Mouse (Mus musculus) liver, adult 2 months (tissue): Measurements from ENCODE around the gene Dolk. TPM values are rescaled to one million over a fixed set of nuclear protein-coding genes. Genes with fewer than 3 reads are reported as not detected.

Experiments used
- DNase-seq: peaks from one replicate; pipeline ENCODE4 v3.0.0-alpha.2; 2011; ENCODE audit warnings: low read depth, low spot score; ENCODE audit errors: extremely low read depth
- H3K27ac ChIP-seq: fragments of 200-500 bp; replicated peaks from 2 replicates; pipeline ENCODE4 v1.5.1; 2012; ENCODE audit warnings: low read depth, mild to moderate bottlenecking, control low read depth, inconsistent platforms, low read length; ENCODE audit not compliant: insufficient read depth
- H3K27me3 ChIP-seq: fragments of 200-500 bp; 2 replicates; pipeline ENCODE4 v1.6.1; 2012; ENCODE audit warnings: mild to moderate bottlenecking, moderate library complexity, low read length, inconsistent platforms; ENCODE audit not compliant: control insufficient read depth, insufficient read depth
- H3K36me3 ChIP-seq: fragments of 200-500 bp; 2 replicates; pipeline ENCODE4 v1.6.1; 2012; ENCODE audit warnings: low read length, inconsistent platforms; ENCODE audit not compliant: control insufficient read depth, insufficient read depth
- H3K4me1 ChIP-seq: fragments of 200-500 bp; 2 replicates; pipeline ENCODE4 v1.6.1; 2011; ENCODE audit warnings: low read length; ENCODE audit not compliant: control insufficient read depth, insufficient read depth
- H3K4me3 ChIP-seq: fragments of 200-500 bp; 2 replicates; pipeline ENCODE4 v1.5.1; 2011; ENCODE audit warnings: low read depth, mild to moderate bottlenecking, control low read depth, low read length, moderate library complexity; ENCODE audit not compliant: insufficient read depth
- H3K79me2 ChIP-seq: fragments of 200-500 bp; 2 replicates; pipeline ENCODE4 v1.6.1; 2012; ENCODE audit warnings: inconsistent platforms, mild to moderate bottlenecking, low read length, moderate library complexity; ENCODE audit not compliant: control insufficient read depth, insufficient read depth
- H3K9ac ChIP-seq: fragments of 200-500 bp; 2 replicates; pipeline ENCODE4 v1.6.1; 2012; ENCODE audit warnings: low read depth, mild to moderate bottlenecking, control low read depth, inconsistent platforms, low read length
- CTCF ChIP-seq: fragments of 200-500 bp; IDR thresholded peaks from 2 replicates; pipeline ENCODE4 v1.5.1; 2011; ENCODE audit warnings: low read depth, low read length, control low read depth
- POLR2A ChIP-seq: fragments of 200-500 bp; IDR thresholded peaks from 2 replicates; pipeline ENCODE4 v1.6.1; 2011; ENCODE audit warnings: low read length, control low read depth; ENCODE audit not compliant: insufficient read depth; ENCODE audit errors: extremely low read depth
- WGBS: fragments of 180-500 bp; shearing (Covaris S2); methylation state at CpG from one replicate; pipeline ENCODE4 v1.1.7; 2018; 5-methylcytosine and 5-hydroxymethylcytosine counted together
- polyA plus RNA-seq: library from polyadenylated mRNA; depleted of rRNA; stranded (reverse); fragments of >200 nt; gene quantifications from 2 replicates; pipeline ENCODE4 v1.2.3, GENCODE M21; 2012; rRNA removed
- total RNA-seq: library from RNA; depleted of rRNA; stranded (reverse); fragments of >200 nt; gene quantifications from 2 replicates; pipeline ENCODE4 v1.2.3, GENCODE M21; 2014; rRNA removed

Gene Dolk
- total and polyA plus RNA-seq, 2 experiments: 12.2 to 20.6 TPM

GRCm38 (mm10) chr2:30237199-30237880 lies 48.8 kb downstream of the Dolk start, which contains the start of gene Lrrc8a:
Lrrc8a (plus strand) TSS chr2:30237715.
- Histone ChIP-seq H3K4me3 (peak within 1 kb of the TSS; percentile 72), H3K4me1 (peaks cover 25% of the 10 kb centered on the region), H3K79me2 (peaks cover 28% of the 10 kb centered on the region), H3K36me3 (peaks cover 6% of the 10 kb centered on the region; the same call in 1 of the 2 replicates), H3K9ac (peak within 1 kb of the TSS; percentile 81), H3K27ac (peak within 1 kb of the TSS; percentile 65), H3K27me3 (no peaks in the 10 kb centered on the region)
- under 1% methylated on average over 66 of the region's 67 CpGs for WGBS
- DNase-seq: peak; percentile 97
- TF ChIP-seq CTCF (peak; percentile 40), POLR2A (peak; percentile 75)

- under 1% methylated on average over 18 of the region's 18 CpGs for WGBS
Measured at GRCm38 (mm10) chr2:30236426-30237198, 49.5 kb downstream of the Dolk start.

GRCm38 (mm10) chr2:30235593-30235992 lies 50.5 kb downstream of the Dolk start:
- H3K4me3 ChIP-seq: no peak overlapping the region
- no peak overlapping the region for H3K9ac ChIP-seq
- H3K27me3 ChIP-seq: no peaks in the 10 kb centered on the region
- WGBS: 79% methylated on average over 5 of the region's 5 CpGs
- no peak overlapping the region for H3K27ac ChIP-seq
- TF ChIP-seq POLR2A (no peak), CTCF (no peak)
- H3K79me2 ChIP-seq: peaks cover 25% of the 10 kb centered on the region
- peaks cover 4% of the 10 kb centered on the region; the same call in 1 of the 2 replicates for H3K36me3 ChIP-seq
- H3K4me1 ChIP-seq: peaks cover 22% of the 10 kb centered on the region
- DNase-seq: no peak

More at GRCm38 (mm10) chr2:30236426-30237198, 49.5 kb downstream of the Dolk start:
- peak overlapping the region; percentile 62 for H3K4me3 ChIP-seq
- H3K79me2 ChIP-seq: peaks cover 28% of the 10 kb centered on the region
- H3K27me3 ChIP-seq: no peaks in the 10 kb centered on the region
- DNase-seq: peak; percentile 65
- H3K4me1 ChIP-seq: peaks cover 24% of the 10 kb centered on the region
- H3K36me3 ChIP-seq: peaks cover 6% of the 10 kb centered on the region; the same call in 1 of the 2 replicates
- TF ChIP-seq CTCF: no peak
- no peak for TF ChIP-seq POLR2A
- peak overlapping the region; percentile 61 for H3K9ac ChIP-seq
- H3K27ac ChIP-seq: peak overlapping the region; percentile 65

Other genes starting within 250 kb of the Dolk start
- gene Wdr34, start 237.5 kb downstream of the Dolk start, total RNA-seq: 5.5 and 7.5 TPM in 2 replicates
- gene Wdr34, start 237.5 kb downstream of the Dolk start, polyA plus RNA-seq: 9.7 and 10.3 TPM in 2 replicates
- 64.2 and 85.1 TPM in 2 replicates for gene Set, start 229.0 kb downstream of the Dolk start, total RNA-seq
- gene Set, start 229.0 kb downstream of the Dolk start, polyA plus RNA-seq: 25.9 and 26.3 TPM in 2 replicates
- 0.40 and 0.74 TPM in 2 replicates for gene Pkn3, start 208.7 kb downstream of the Dolk start, total RNA-seq
- gene Pkn3, start 208.7 kb downstream of the Dolk start, polyA plus RNA-seq: 0.96 and 1.5 TPM in 2 replicates
- gene Zdhhc12, start 192.7 kb downstream of the Dolk start, total RNA-seq: 16.8 and 26.1 TPM in 2 replicates
- gene Zdhhc12, start 192.7 kb downstream of the Dolk start, polyA plus RNA-seq: 48.9 and 53.4 TPM in 2 replicates
- 7.1 and 9.5 TPM in 2 replicates for gene Zer1, start 161.7 kb downstream of the Dolk start, total RNA-seq
- gene Zer1, start 161.7 kb downstream of the Dolk start, polyA plus RNA-seq: 25.4 and 27.1 TPM in 2 replicates
- 25.8 and 26.6 TPM in 2 replicates for gene Tbc1d13, start 152.6 kb downstream of the Dolk start, total RNA-seq
- gene Tbc1d13, start 152.6 kb downstream of the Dolk start, polyA plus RNA-seq: 36.3 and 42.6 TPM in 2 replicates
- gene Endog, start 114.8 kb downstream of the Dolk start, total RNA-seq: 78.7 and 101 TPM in 2 replicates
- 122 and 132 TPM in 2 replicates for gene Endog, start 114.8 kb downstream of the Dolk start, polyA plus RNA-seq
- 12.9 and 13.1 TPM in 2 replicates for gene Spout1, start 107.9 kb downstream of the Dolk start, total RNA-seq
- 14.0 and 14.9 TPM in 2 replicates for gene Spout1, start 107.9 kb downstream of the Dolk start, polyA plus RNA-seq
- gene Kyat1, start 80.5 kb downstream of the Dolk start, total RNA-seq: 169 and 184 TPM in 2 replicates
- 267 and 378 TPM in 2 replicates for gene Kyat1, start 80.5 kb downstream of the Dolk start, polyA plus RNA-seq
- 8.5 and 14.0 TPM in 2 replicates for gene Lrrc8a, start 48.6 kb downstream of the Dolk start, total RNA-seq
- gene Lrrc8a, start 48.6 kb downstream of the Dolk start, polyA plus RNA-seq: 22.6 and 24.1 TPM in 2 replicates
- gene Gm28035, start 45.8 kb downstream of the Dolk start, total RNA-seq: 4.2 and 5.1 TPM in 2 replicates
- 5.9 and 8.6 TPM in 2 replicates for gene Gm28035, start 45.8 kb downstream of the Dolk start, polyA plus RNA-seq
- 87.4 and 97.7 TPM in 2 replicates for gene Phyhd1, start 20.1 kb downstream of the Dolk start, total RNA-seq
- gene Phyhd1, start 20.1 kb downstream of the Dolk start, polyA plus RNA-seq: 154 and 158 TPM in 2 replicates
- gene Gm28038, start 5.3 kb downstream of the Dolk start, total RNA-seq: not detected in 2 replicates
- gene Gm28038, start 5.3 kb downstream of the Dolk start, polyA plus RNA-seq: not detected in 2 replicates
- gene Nup188, start 63 bp upstream of the Dolk start, total RNA-seq: 4.1 and 6.2 TPM in 2 replicates
- gene Nup188, start 63 bp upstream of the Dolk start, polyA plus RNA-seq: 6.0 and 9.6 TPM in 2 replicates
- gene Sh3glb2, start 73.0 kb upstream of the Dolk start, total RNA-seq: 23.3 and 23.5 TPM in 2 replicates
- gene Sh3glb2, start 73.0 kb upstream of the Dolk start, polyA plus RNA-seq: 50.0 and 62.0 TPM in 2 replicates
- 30.7 and 37.2 TPM in 2 replicates for gene Miga2, start 77.9 kb upstream of the Dolk start, total RNA-seq
- gene Miga2, start 77.9 kb upstream of the Dolk start, polyA plus RNA-seq: 46.5 and 52.2 TPM in 2 replicates
- 8.9 and 11.2 TPM in 2 replicates for gene Dolpp1, start 105.9 kb upstream of the Dolk start, total RNA-seq
- gene Dolpp1, start 105.9 kb upstream of the Dolk start, polyA plus RNA-seq: 44.8 and 47.3 TPM in 2 replicates
- gene Crat, start 129.5 kb upstream of the Dolk start, total RNA-seq: 9.2 and 24.3 TPM in 2 replicates
- 65.2 and 92.6 TPM in 2 replicates for gene Crat, start 129.5 kb upstream of the Dolk start, polyA plus RNA-seq
- 18.3 and 25.1 TPM in 2 replicates for gene Ptpa, start 129.7 kb upstream of the Dolk start, total RNA-seq
- 48.9 and 54.3 TPM in 2 replicates for gene Ptpa, start 129.7 kb upstream of the Dolk start, polyA plus RNA-seq
- gene Ier5l, start 187.9 kb upstream of the Dolk start, total RNA-seq: 0.54 and 0.55 TPM in 2 replicates
- 1.1 TPM in 2 replicates for gene Ier5l, start 187.9 kb upstream of the Dolk start, polyA plus RNA-seq